Mouse (Mus musculus): ENCODE results near the gene Ppp1r13l.
A peak's percentile ranks its signal among the peaks of the same experiment; 100 is the strongest.

GRCm38 (mm10) chr7:19321464-19321863 lies 38.1 kb upstream of the Ppp1r13l start:
- TF ChIP-seq CTCF (IDR thresholded peaks at IDR 0.05; ENCODE audit: low read depth) (no peak), EP300 (IDR thresholded peaks at IDR 0.05; ENCODE audit: low read depth) (peak; percentile 20; the same call in 1 of the 2 replicates)
